Mouse (Mus musculus) embryo, embryonic 11.5 days (tissue): ENCODE measurements around the gene Arsb.

Experiments used
- DNase-seq: peaks from one replicate; pipeline ENCODE4 v3.0.0-alpha.2; 2012; ENCODE audit warnings: low read depth, low spot score

The Arsb gene

GRCm38 (mm10) chr13:93889991-93890390, 118.6 kb downstream of the Arsb start:
- DNase-seq: no peak

GRCm38 (mm10) chr13:93891276-93891675, 119.8 kb downstream of the Arsb start:
- no peak for DNase-seq

GRCm38 (mm10) chr13:93892101-93892500, 120.7 kb downstream of the Arsb start:
- no peak for DNase-seq

- no peak for DNase-seq
Observed at GRCm38 (mm10) chr13:93894105-93894504, 122.7 kb downstream of the Arsb start.

- no peak for DNase-seq
Observed at GRCm38 (mm10) chr13:93895430-93895829, 124.0 kb downstream of the Arsb start.

- DNase-seq: no peak
Observed at GRCm38 (mm10) chr13:93897943-93898826, 126.8 kb downstream of the Arsb start.

GRCm38 (mm10) chr13:93899378-93900256, 128.2 kb downstream of the Arsb start:
- no peak for DNase-seq

GRCm38 (mm10) chr13:93900934-93901626, 129.7 kb downstream of the Arsb start:
- no peak for DNase-seq

- no peak for DNase-seq
Observed at GRCm38 (mm10) chr13:93902126-93902525, 130.7 kb downstream of the Arsb start.

GRCm38 (mm10) chr13:93906552-93907245, 135.3 kb downstream of the Arsb start:
- DNase-seq: no peak

- DNase-seq: no peak
Observed at GRCm38 (mm10) chr13:93907971-93908370, 136.5 kb downstream of the Arsb start.

- no peak for DNase-seq
Observed at GRCm38 (mm10) chr13:93909847-93910246, 138.4 kb downstream of the Arsb start.

- no peak for DNase-seq
Observed at GRCm38 (mm10) chr13:93911037-93911436, 139.6 kb downstream of the Arsb start.

- DNase-seq: no peak
Observed at GRCm38 (mm10) chr13:93912326-93912915, 141.0 kb downstream of the Arsb start.

GRCm38 (mm10) chr13:93914206-93914605, 142.8 kb downstream of the Arsb start:
- no peak for DNase-seq

- no peak for DNase-seq
Observed at GRCm38 (mm10) chr13:93915641-93916570, 144.5 kb downstream of the Arsb start.

GRCm38 (mm10) chr13:93919536-93919935, 148.1 kb downstream of the Arsb start:
- DNase-seq: no peak

GRCm38 (mm10) chr13:93920080-93920785, 148.8 kb downstream of the Arsb start:
- no peak for DNase-seq

- DNase-seq: no peak
Observed at GRCm38 (mm10) chr13:93920786-93921300, 149.4 kb downstream of the Arsb start.
